Mouse (Mus musculus): ENCODE measurements at regions not wholly inside any gene's neighbourhood (a gene's known extent, or its start where the extent isn't known, plus 50 kb on each side); places are given as distances from the start of the nearest gene placed in this dataset.
A peak's percentile ranks its signal among the peaks of the same experiment; 100 is the strongest.

DNA sequence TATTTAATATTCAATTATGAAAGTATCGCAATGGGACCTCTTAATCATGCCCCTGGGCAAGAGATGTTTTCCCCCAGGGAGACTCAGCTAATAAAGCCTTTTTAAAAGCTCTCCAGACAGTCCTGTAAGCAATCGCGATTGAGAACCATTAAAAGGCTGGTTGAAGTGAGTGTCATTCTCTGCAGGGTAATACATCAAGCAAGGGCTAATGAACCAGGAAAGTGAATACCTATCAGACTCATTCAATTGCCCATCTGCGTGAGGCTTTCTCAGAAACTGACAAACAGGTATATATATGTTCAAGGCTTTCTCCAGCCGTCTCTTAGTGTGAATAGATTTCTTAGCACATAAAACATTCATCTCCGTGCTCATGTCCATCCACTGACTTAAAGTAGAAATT is 286.8 kb upstream of the Xrcc4 start:
- no peak for DNase-seq (ENCODE audit: low spot score)

- no peak for DNase-seq (ENCODE audit: low spot score)
These were observed 282.2 kb upstream of the Xrcc4 start for GRCm38 (mm10) chr13:90371415-90372150.

DNA sequence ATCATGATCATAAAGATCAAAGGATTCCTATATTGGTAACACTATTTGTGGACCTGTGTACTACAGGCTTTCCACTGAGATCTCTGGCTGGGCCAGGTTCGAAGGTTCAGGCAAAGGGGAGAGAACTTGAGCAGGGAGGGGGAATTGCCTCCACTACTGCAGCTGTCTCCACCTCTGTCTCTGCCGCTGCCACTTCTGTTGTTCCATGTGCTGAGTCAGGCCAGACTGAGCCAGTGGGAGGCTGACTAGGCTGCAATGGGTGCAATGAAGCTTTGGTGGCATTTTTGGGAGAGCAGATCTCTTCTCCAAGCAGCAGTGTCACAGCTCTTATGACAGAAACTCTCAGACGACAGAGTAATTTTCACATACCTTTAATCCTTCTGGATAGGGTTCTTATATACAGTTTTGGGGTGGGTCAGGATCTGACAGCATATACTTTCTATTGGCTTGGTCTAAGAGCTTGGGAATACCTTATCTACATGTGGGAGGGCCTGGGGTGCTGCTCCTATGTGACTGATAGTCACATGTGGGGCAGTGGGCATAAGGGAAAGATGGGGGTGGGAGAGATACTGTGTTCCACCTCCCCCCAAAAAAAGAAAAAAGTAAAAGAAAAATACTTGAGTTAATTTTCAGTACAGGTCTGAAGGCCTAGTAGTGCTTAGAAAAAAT is 281.5 kb upstream of the Xrcc4 start:
- no peak for DNase-seq (ENCODE audit: low spot score)

- no peak for DNase-seq (ENCODE audit: low spot score)
These were observed 275.2 kb upstream of the Xrcc4 start for GRCm38 (mm10) chr13:90364518-90365027.

- no peak for DNase-seq (ENCODE audit: low spot score)
These were observed 270.6 kb upstream of the Xrcc4 start for GRCm38 (mm10) chr13:90359861-90360601.

DNA sequence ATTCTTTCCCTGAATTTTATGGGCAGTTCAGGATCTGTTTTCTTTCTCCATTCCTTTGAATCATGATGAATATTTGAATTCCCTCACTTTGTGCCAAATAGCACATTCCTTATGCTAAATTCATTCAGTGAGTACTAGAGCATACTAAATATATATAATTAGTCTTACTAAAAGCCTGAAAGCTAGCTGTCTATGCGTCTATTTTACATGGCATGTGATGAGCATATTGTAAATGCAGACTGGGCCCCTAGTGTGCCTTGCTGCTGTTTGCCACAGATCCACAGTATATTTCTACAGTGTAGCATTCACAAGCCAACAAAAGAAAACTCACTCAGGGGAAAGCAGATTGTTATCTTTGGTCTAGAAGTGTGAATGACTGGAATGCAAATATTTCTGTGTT is 268.7 kb upstream of the Xrcc4 start:
- no peak for DNase-seq (ENCODE audit: low spot score)

DNA sequence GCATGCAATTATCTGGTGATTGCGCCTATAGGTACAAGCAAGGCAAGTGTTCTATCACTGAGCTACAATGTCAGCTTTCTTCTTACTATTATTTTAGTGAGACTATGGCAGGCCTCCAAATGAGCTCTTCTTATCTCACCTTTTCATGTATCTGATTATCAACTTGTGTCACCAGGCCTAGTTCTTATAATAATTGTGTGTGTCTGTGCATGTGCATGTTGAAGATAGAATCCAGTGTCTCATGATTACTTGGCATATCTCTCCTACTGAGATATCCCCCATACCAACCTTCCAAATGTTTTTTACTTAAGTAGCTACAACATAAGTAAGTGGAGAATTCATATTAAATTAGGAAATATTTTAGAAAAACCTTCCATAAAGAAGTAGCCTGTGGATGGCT is 266.2 kb upstream of the Xrcc4 start:
- DNase-seq (ENCODE audit: low spot score) = no peak

DNA sequence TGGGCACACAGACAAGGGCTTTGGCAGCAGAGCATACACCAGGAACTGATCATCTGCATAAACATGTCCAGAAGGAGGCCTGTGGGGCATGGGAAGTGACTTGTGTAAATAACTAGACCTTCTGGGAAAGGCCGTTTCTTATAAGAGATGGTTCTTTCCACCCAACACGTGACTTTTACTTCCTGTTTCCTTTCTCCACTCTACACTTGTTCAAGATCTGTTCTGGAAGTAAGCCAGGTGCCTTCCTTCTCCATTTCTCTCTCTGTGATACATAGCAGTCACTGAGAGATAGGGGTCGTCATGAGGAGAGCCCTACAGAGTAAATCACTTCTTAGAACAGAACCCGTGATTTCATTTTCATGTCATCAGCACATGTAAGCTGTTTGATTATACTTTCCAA is 253.4 kb upstream of the Xrcc4 start:
- DNase-seq (ENCODE audit: low spot score) = no peak

DNA sequence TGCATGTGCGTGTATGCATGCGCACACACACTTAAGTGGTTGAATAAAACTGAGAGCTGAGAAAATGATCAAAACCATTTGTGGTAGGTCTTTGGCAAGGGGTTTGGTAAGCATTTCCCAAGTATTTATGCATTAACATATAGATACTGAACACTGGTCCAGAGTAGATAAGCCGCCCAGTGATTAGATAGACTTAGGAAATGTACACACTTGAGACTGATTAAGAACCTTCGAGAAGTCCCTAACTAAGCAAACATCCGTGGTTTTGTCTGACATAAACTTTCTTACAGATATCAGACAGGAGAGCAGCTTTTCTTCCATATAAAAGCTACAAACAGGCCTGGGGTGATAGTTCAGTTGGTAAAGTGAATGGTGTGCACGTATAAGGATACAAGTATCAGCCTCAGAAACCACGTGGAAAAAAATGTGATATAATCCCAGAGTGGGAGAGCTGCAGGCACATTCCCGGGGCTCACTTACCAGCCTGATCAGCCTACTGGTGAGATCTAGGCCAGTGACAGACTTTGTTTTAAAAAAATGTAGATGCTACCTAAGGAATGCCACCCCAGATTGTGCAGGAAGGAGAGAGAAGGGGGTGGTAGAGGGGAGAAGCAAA is 252.3 kb upstream of the Xrcc4 start:
- no peak for DNase-seq (ENCODE audit: low spot score)

GRCm38 (mm10) chr13:90340647-90341160 is 251.3 kb upstream of the Xrcc4 start:
- no peak for DNase-seq (ENCODE audit: low spot score)

- DNase-seq (ENCODE audit: low spot score) = no peak
These were observed 248.2 kb upstream of the Xrcc4 start for GRCm38 (mm10) chr13:90337591-90337990.

GRCm38 (mm10) chr13:90335741-90336037 is 246.3 kb upstream of the Xrcc4 start:
- no peak for DNase-seq (ENCODE audit: low spot score)

- DNase-seq (ENCODE audit: low spot score) = no peak
These were observed 245.7 kb upstream of the Xrcc4 start for GRCm38 (mm10) chr13:90334934-90335740.

GRCm38 (mm10) chr13:90334286-90334685 is 244.9 kb upstream of the Xrcc4 start:
- DNase-seq (ENCODE audit: low spot score) = no peak

DNA sequence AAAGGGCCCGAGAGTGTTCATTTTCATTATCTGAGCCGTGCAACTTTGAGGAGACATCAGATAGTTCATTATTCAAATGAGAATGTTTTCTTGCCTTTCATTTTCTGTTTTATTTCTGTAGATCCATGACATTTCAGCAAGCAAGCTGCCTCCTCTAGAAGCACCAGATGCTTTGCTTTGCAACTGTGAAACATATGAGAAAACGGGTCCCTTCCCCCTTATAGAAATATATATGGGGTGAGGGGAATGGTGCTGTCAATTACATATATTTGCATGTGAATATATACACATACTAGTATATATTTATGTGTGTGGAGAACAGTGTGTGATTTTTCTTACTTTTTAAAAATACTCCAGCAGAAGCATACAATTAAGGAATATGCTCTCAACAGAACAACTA is 235.8 kb upstream of the Xrcc4 start:
- DNase-seq (ENCODE audit: low spot score) = no peak

- DNase-seq (ENCODE audit: low spot score) = no peak
These were observed 224.0 kb upstream of the Xrcc4 start for GRCm38 (mm10) chr13:90313209-90313978.

GRCm38 (mm10) chr13:90310482-90310881 is 221.1 kb upstream of the Xrcc4 start:
- no peak for DNase-seq (ENCODE audit: low spot score)

- DNase-seq (ENCODE audit: low spot score) = peak; percentile 3
These were observed 211.1 kb upstream of the Xrcc4 start for GRCm38 (mm10) chr13:90300481-90300880.

- no peak for DNase-seq (ENCODE audit: low spot score)
These were observed 205.2 kb upstream of the Xrcc4 start for GRCm38 (mm10) chr13:90294648-90295007.

DNA sequence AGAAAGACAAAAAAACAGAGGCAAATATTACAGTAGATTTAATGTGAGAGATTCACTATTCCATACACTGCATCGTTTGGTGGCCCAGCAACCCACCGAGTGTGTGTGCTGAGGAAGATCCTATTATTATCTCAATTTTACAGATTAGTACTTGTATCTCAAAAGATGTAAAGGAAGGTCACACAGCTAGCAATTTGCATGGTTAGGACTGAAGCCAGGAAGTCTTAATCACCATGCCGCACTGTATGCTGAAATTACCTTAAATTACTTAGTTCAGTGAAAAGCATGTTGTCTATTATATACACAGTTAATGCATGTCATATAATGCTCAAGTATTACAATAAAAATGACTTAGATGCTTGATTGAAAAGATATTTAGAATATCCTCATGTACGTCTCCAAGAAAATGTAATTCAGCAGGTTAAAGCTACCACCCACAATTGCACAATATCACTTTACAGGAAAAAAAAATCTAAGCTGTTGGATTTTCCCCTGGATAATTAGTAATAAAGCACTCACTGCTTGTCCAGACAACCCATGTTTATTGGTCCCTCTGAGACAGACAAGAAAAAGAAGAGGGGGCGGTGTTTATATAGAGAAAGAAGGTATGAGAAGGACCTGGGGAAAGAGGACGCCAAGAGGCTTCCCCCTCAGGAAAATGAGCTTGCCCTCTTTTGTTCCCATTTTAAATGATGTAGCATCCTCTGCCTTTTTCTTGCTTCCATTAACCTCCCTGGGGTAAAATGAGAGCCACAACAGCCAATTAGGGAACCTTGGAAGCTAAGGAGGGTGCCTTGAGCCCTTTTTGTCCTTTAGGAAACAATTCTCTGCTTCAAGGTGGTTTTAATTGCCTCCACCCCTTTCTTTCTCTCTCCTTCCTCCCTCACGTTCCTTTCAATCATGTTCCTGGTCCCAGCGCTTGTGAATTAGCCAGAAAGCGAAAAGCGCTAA is 204.6 kb upstream of the Xrcc4 start:
- DNase-seq (ENCODE audit: low spot score) = no peak

Measured in ovary, postnatal 14 days (tissue).